In genomic region chr5:139392219-139393196, GRCm38 (mm10) we compare ENCODE assay signal across 19 mouse cellular contexts. TPM values are rescaled to one million over a fixed set of nuclear protein-coding genes. Genes with fewer than 3 reads are reported as not detected.
A peak's percentile ranks its signal among the peaks of the same experiment; 100 is the strongest.
DNase-seq lines count a peak whose midpoint lies in the region; ATAC-seq lines count a peak whose summit lies in the region.
"Had no signal": no experiment of that assay in that cellular context is flagged by ENCODE, and none has a peak within 500 bp of the region (broad histone marks: within the 10 kb centered on the region; RNA-seq: fewer than 3 reads in every experiment).

No protein-coding gene starts in this region.

- no peak overlapping the region for H3K4me3 ChIP-seq in heart, embryonic 13.5 days
- peak overlapping the region; percentile 29 for H3K4me3 ChIP-seq in megakaryocyte, embryonic 14.5 days (replicated peaks)
- H3K4me3 ChIP-seq in limb, embryonic 10.5 days = no peak overlapping the region
- H3K4me3 ChIP-seq: heart, embryonic 10.5 days had no signal

- DNase-seq in heart, adult 8-10 months (ENCODE audit: low spot score) = no peak
- DNase-seq in limb, embryonic 10.5 days (ENCODE audit: low spot score) = no peak
- peak; percentile 5 for DNase-seq in naive thymus-derived CD4-positive, alpha-beta T cell, adult 2 months (ENCODE audit: low read depth)
- DNase-seq in cerebellum, postnatal 4 days (ENCODE audit: low spot score in 2 of 2) = no peak
- DNase-seq in right cerebral cortex, postnatal 25 days = no peak
- DNase-seq: adrenal gland, postnatal 36 days; heart, postnatal 14 days; kidney, adult 9 months; thymus, postnatal 4 days had no signal

- no peak overlapping the region for H3K27ac ChIP-seq in heart, embryonic 13.5 days (replicated peaks)
- H3K27ac ChIP-seq in limb, embryonic 10.5 days = peak overlapping the region; percentile 17; the same call in 1 of the 2 replicates
- H3K27ac ChIP-seq: heart, embryonic 10.5 days had no signal

- H3K4me1 ChIP-seq in heart, embryonic 13.5 days = peaks cover 55% of the 10 kb centered on the region
- peaks cover 98% of the 10 kb centered on the region for H3K4me1 ChIP-seq in megakaryocyte, embryonic 14.5 days
- H3K4me1 ChIP-seq in limb, embryonic 10.5 days = peaks cover 56% of the 10 kb centered on the region

- H3K27me3 ChIP-seq in heart, embryonic 13.5 days (replicated peaks) = no peaks in the 10 kb centered on the region
- no peaks in the 10 kb centered on the region for H3K27me3 ChIP-seq in megakaryocyte, embryonic 14.5 days (replicated peaks)
- H3K27me3 ChIP-seq in limb, embryonic 10.5 days (ENCODE audit: low read depth, poor library complexity, severe bottlenecking) = no peaks in the 10 kb centered on the region

- no peak overlapping the region for H3K9ac ChIP-seq in heart, embryonic 13.5 days

- H3K36me3 ChIP-seq in heart, embryonic 13.5 days = peaks cover 23% of the 10 kb centered on the region
- H3K36me3 ChIP-seq in megakaryocyte, embryonic 14.5 days (replicated peaks; ENCODE audit: low read length) = peaks cover 94% of the 10 kb centered on the region
- peaks cover 6% of the 10 kb centered on the region; the same call in 1 of the 2 replicates for H3K36me3 ChIP-seq in limb, embryonic 10.5 days

- no peaks in the 10 kb centered on the region for H3K9me3 ChIP-seq in heart, embryonic 13.5 days
- no peaks in the 10 kb centered on the region for H3K9me3 ChIP-seq in megakaryocyte, embryonic 14.5 days
- H3K9me3 ChIP-seq in limb, embryonic 10.5 days (replicated peaks) = no peaks in the 10 kb centered on the region
- H3K9me3 ChIP-seq: heart, embryonic 10.5 days had no signal

- 90% methylated on average over 37 of the region's 37 CpGs for WGBS in heart, embryonic 13.5 days
- 95% methylated on average over 37 of the region's 37 CpGs for WGBS in limb, embryonic 10.5 days

- H3K4me2 ChIP-seq in heart, embryonic 13.5 days = peak overlapping the region; percentile 51; the same call in 1 of the 2 replicates

- no peak for ATAC-seq in heart, embryonic 13.5 days (ENCODE audit: extremely low read depth, insufficient number of reproducible peaks, low FRiP score, low TSS enrichment)
- ATAC-seq in megakaryocyte, adult 5-6 weeks (ENCODE audit: poor library complexity, severe bottlenecking) = no peak
- ATAC-seq: forebrain, embryonic 14.5 days; inflammation-experienced regulatory T-cells, adult 6 months; lung, postnatal 0 days had no signal

RNA-seq across cellular contexts. Expression of gene C130050O18Rik, which starts 12.6 kb away (rescaled TPM):
- 0.24 and 0.34 TPM in 2 replicates for polyA plus RNA-seq in heart, embryonic 13.5 days (2015; fragmentation: Nextera tagmentation; extraction: Ambion mirVana)
- 1 to 10 TPM in 1 of 4 experiments, under 1 TPM in 3; 0.49 to 1.2 (median 0.72) TPM for total RNA-seq in heart, adult 8-10 months (2022)
- polyA plus RNA-seq in megakaryocyte, embryonic 14.5 days (2012; ENCODE audit: insufficient read depth, low replicate concordance) = 1.8 TPM in 1 of 2 replicates, not detected in the other
- 18.3 and 19.9 TPM in 2 replicates for total RNA-seq in megakaryocyte, adult 5-6 weeks (2015)
- total RNA-seq in megakaryocyte, adult 5-6 weeks (2017) = 16.6 and 19.7 TPM in 2 replicates
- 0.16 and 0.56 TPM in 2 replicates for polyA plus RNA-seq in limb, embryonic 10.5 days (2016; fragmentation: Nextera tagmentation; extraction: Ambion mirVana)
- polyA plus RNA-seq: inflammation-experienced regulatory T-cells, adult 6 months had no signal

RNA-seq across cellular contexts. Expression of gene Gpr146, which starts 15.0 kb away (rescaled TPM):
- polyA plus RNA-seq in heart, embryonic 13.5 days (2015; fragmentation: Nextera tagmentation; extraction: Ambion mirVana) = 7.0 and 8.8 TPM in 2 replicates
- 10 to 100 TPM; 43.1 to 55.6 (median 47.0) TPM for total RNA-seq in heart, adult 8-10 months (2022)
- polyA plus RNA-seq in megakaryocyte, embryonic 14.5 days (2012; ENCODE audit: insufficient read depth, low replicate concordance) = 54.8 and 69.9 TPM in 2 replicates
- 9.8 and 13.1 TPM in 2 replicates for total RNA-seq in megakaryocyte, adult 5-6 weeks (2015)
- total RNA-seq in megakaryocyte, adult 5-6 weeks (2017) = 9.6 and 14.8 TPM in 2 replicates
- polyA plus RNA-seq in limb, embryonic 10.5 days (2016; fragmentation: Nextera tagmentation; extraction: Ambion mirVana) = 2.2 and 2.3 TPM in 2 replicates

RNA-seq across cellular contexts. Expression of gene Gper1, which starts 30.4 kb away (rescaled TPM):
- 0.90 and 1.2 TPM in 2 replicates for polyA plus RNA-seq in heart, embryonic 13.5 days (2015; fragmentation: Nextera tagmentation; extraction: Ambion mirVana)
- total RNA-seq in heart, adult 8-10 months (2022) = 1 to 10 TPM; 1.1 to 1.6 (median 1.3) TPM
- not detected in 2 replicates for polyA plus RNA-seq in megakaryocyte, embryonic 14.5 days (2012; ENCODE audit: insufficient read depth, low replicate concordance)
- total RNA-seq in megakaryocyte, adult 5-6 weeks (2015) = 0.07 TPM in 1 of 2 replicates, not detected in the other
- total RNA-seq in megakaryocyte, adult 5-6 weeks (2017) = 0.22 TPM in 1 of 2 replicates, not detected in the other
- polyA plus RNA-seq in limb, embryonic 10.5 days (2016; fragmentation: Nextera tagmentation; extraction: Ambion mirVana) = 0.19 and 0.39 TPM in 2 replicates
- polyA plus RNA-seq: inflammation-experienced regulatory T-cells, adult 6 months had no signal

RNA-seq across cellular contexts. Expression of gene Cyp2w1, which starts 40.1 kb away (rescaled TPM):
- polyA plus RNA-seq in heart, embryonic 13.5 days (2015; fragmentation: Nextera tagmentation; extraction: Ambion mirVana) = not detected in 2 replicates
- not detected for total RNA-seq in heart, adult 8-10 months (2022)
- polyA plus RNA-seq in megakaryocyte, embryonic 14.5 days (2012; ENCODE audit: insufficient read depth, low replicate concordance) = not detected in 2 replicates
- total RNA-seq in megakaryocyte, adult 5-6 weeks (2015) = not detected in 2 replicates
- total RNA-seq in megakaryocyte, adult 5-6 weeks (2017) = not detected in 2 replicates
- polyA plus RNA-seq in limb, embryonic 10.5 days (2016; fragmentation: Nextera tagmentation; extraction: Ambion mirVana) = not detected in 2 replicates
- total RNA-seq: adrenal gland, postnatal 36 days; heart, postnatal 14 days; left cerebral cortex, adult 8-10 months had no signal
- polyA plus RNA-seq: C2C12; forebrain, embryonic 14.5 days; heart, embryonic 10.5 days; inflammation-experienced regulatory T-cells, adult 6 months; lung, postnatal 0 days; neural tube, embryonic 14.5 days had no signal

RNA-seq across cellular contexts. Expression of gene Cox19, which starts 41.3 kb away (rescaled TPM):
- 68.4 and 75.8 TPM in 2 replicates for polyA plus RNA-seq in heart, embryonic 13.5 days (2015; fragmentation: Nextera tagmentation; extraction: Ambion mirVana)
- total RNA-seq in heart, adult 8-10 months (2022) = 100 to 1,000 TPM in 3 of 4 experiments, 10 to 100 TPM in 1; 96.9 to 114 (median 106) TPM
- polyA plus RNA-seq in megakaryocyte, embryonic 14.5 days (2012; ENCODE audit: insufficient read depth, low replicate concordance) = 51.4 and 67.9 TPM in 2 replicates
- 35.6 and 42.6 TPM in 2 replicates for total RNA-seq in megakaryocyte, adult 5-6 weeks (2015)
- 20.0 and 24.6 TPM in 2 replicates for total RNA-seq in megakaryocyte, adult 5-6 weeks (2017)
- polyA plus RNA-seq in limb, embryonic 10.5 days (2016; fragmentation: Nextera tagmentation; extraction: Ambion mirVana) = 110 and 118 TPM in 2 replicates
